Mouse (Mus musculus): ENCODE results near the gene Slc10a3. TPM values are rescaled to one million over a fixed set of nuclear protein-coding genes. Genes with fewer than 3 reads are reported as not detected.

Slc10a3 gene
- total and polyA plus RNA-seq, 3 experiments = 7.4 to 14.1 (median 12.0) TPM

GRCm38 (mm10) chrX:74328725-74329161 is 44.4 kb downstream of the Slc10a3 start, which contains the start of gene Plxna3 (continued):
- TF ChIP-seq NRF1 (IDR thresholded peaks at IDR 0.05; ENCODE audit: low read depth, low read length) = no peak
- peak; percentile 74 for TF ChIP-seq POLR2A (IDR thresholded peaks at IDR 0.05; ENCODE audit: low read depth, low read length)
- no peak for TF ChIP-seq POLR2AphosphoS2 (IDR thresholded peaks at IDR 0.05; ENCODE audit: low read depth, low read length)
- TF ChIP-seq GABPA (IDR thresholded peaks at IDR 0.05; ENCODE audit: insufficient replicate concordance, low read depth, low read length) = no peak
- TF ChIP-seq ETS1 (conservative IDR thresholded peaks at IDR 0.05; ENCODE audit: low read depth, low read length) = no peak; the same call in 1 of the 2 replicates
- no peak for TF ChIP-seq RCOR1 (conservative IDR thresholded peaks at IDR 0.05; ENCODE audit: low read depth, low read length)
- TF ChIP-seq UBTF (IDR thresholded peaks at IDR 0.05; ENCODE audit: low read depth, low read length) = no peak
- TF ChIP-seq EP300 (IDR thresholded peaks at IDR 0.05; ENCODE audit: low read length) = no peak
- peak; percentile 70 for TF ChIP-seq MXI1 (IDR thresholded peaks at IDR 0.05; ENCODE audit: low read depth, low read length)
- TF ChIP-seq PAX5 (IDR thresholded peaks at IDR 0.05; ENCODE audit: low read length) = no peak

Other genes starting within 250 kb of the Slc10a3 start
Only the 20 nearest of the 21 such genes appear.
- 12.0 and 12.3 TPM in 2 replicates for gene Mecp2, start 238.0 kb downstream of the Slc10a3 start, total RNA-seq (2012; rRNA removed)
- gene Mecp2, start 238.0 kb downstream of the Slc10a3 start, total RNA-seq (2014; rRNA removed) = 9.9 and 12.2 TPM in 2 replicates
- gene Mecp2, start 238.0 kb downstream of the Slc10a3 start, polyA plus RNA-seq (2012; ENCODE audit: insufficient read length, low read depth) = 12.0 and 15.5 TPM in 2 replicates
- gene Tex28, start 205.5 kb downstream of the Slc10a3 start, total RNA-seq (2012; rRNA removed) = not detected in 2 replicates
- not detected in 2 replicates for gene Tex28, start 205.5 kb downstream of the Slc10a3 start, total RNA-seq (2014; rRNA removed)
- gene Tex28, start 205.5 kb downstream of the Slc10a3 start, polyA plus RNA-seq (2012; ENCODE audit: insufficient read length, low read depth) = not detected in 2 replicates
- gene Tktl1, start 196.1 kb downstream of the Slc10a3 start, total RNA-seq (2012; rRNA removed) = not detected in 2 replicates
- gene Tktl1, start 196.1 kb downstream of the Slc10a3 start, total RNA-seq (2014; rRNA removed) = not detected in 2 replicates
- gene Tktl1, start 196.1 kb downstream of the Slc10a3 start, polyA plus RNA-seq (2012; ENCODE audit: insufficient read length, low read depth) = not detected in 2 replicates
- gene Flna, start 123.5 kb downstream of the Slc10a3 start, total RNA-seq (2012; rRNA removed) = 78.7 and 82.4 TPM in 2 replicates
- 56.8 and 70.2 TPM in 2 replicates for gene Flna, start 123.5 kb downstream of the Slc10a3 start, total RNA-seq (2014; rRNA removed)
- gene Flna, start 123.5 kb downstream of the Slc10a3 start, polyA plus RNA-seq (2012; ENCODE audit: insufficient read length, low read depth) = 82.6 and 91.6 TPM in 2 replicates
- 65.4 and 65.6 TPM in 2 replicates for gene Emd, start 118.7 kb downstream of the Slc10a3 start, total RNA-seq (2012; rRNA removed)
- 80.1 and 99.4 TPM in 2 replicates for gene Emd, start 118.7 kb downstream of the Slc10a3 start, total RNA-seq (2014; rRNA removed)
- gene Emd, start 118.7 kb downstream of the Slc10a3 start, polyA plus RNA-seq (2012; ENCODE audit: insufficient read length, low read depth) = 73.8 and 132 TPM in 2 replicates
- gene Rpl10, start 102.5 kb downstream of the Slc10a3 start, total RNA-seq (2012; rRNA removed) = 3,647 and 3,697 TPM in 2 replicates
- 3,137 and 3,420 TPM in 2 replicates for gene Rpl10, start 102.5 kb downstream of the Slc10a3 start, total RNA-seq (2014; rRNA removed)
- 200 and 459 TPM in 2 replicates for gene Rpl10, start 102.5 kb downstream of the Slc10a3 start, polyA plus RNA-seq (2012; ENCODE audit: insufficient read length, low read depth)
- 31.9 and 40.4 TPM in 2 replicates for gene Taz, start 91.4 kb downstream of the Slc10a3 start, total RNA-seq (2012; rRNA removed)
- gene Taz, start 91.4 kb downstream of the Slc10a3 start, total RNA-seq (2014; rRNA removed) = 29.2 and 31.6 TPM in 2 replicates
- 25.6 and 29.0 TPM in 2 replicates for gene Taz, start 91.4 kb downstream of the Slc10a3 start, polyA plus RNA-seq (2012; ENCODE audit: insufficient read length, low read depth)
- gene Dnase1l1, start 91.0 kb downstream of the Slc10a3 start, total RNA-seq (2012; rRNA removed) = 3.4 and 4.7 TPM in 2 replicates
- 3.8 and 5.1 TPM in 2 replicates for gene Dnase1l1, start 91.0 kb downstream of the Slc10a3 start, total RNA-seq (2014; rRNA removed)
- 4.3 and 4.6 TPM in 2 replicates for gene Dnase1l1, start 91.0 kb downstream of the Slc10a3 start, polyA plus RNA-seq (2012; ENCODE audit: insufficient read length, low read depth)
- gene Atp6ap1, start 76.3 kb downstream of the Slc10a3 start, total RNA-seq (2012; rRNA removed) = 47.2 and 53.8 TPM in 2 replicates
- gene Atp6ap1, start 76.3 kb downstream of the Slc10a3 start, total RNA-seq (2014; rRNA removed) = 52.8 and 53.3 TPM in 2 replicates
- gene Atp6ap1, start 76.3 kb downstream of the Slc10a3 start, polyA plus RNA-seq (2012; ENCODE audit: insufficient read length, low read depth) = 61.3 and 66.4 TPM in 2 replicates
- gene Gdi1, start 68.4 kb downstream of the Slc10a3 start, total RNA-seq (2012; rRNA removed) = 29.6 and 42.7 TPM in 2 replicates
- gene Gdi1, start 68.4 kb downstream of the Slc10a3 start, total RNA-seq (2014; rRNA removed) = 32.4 and 37.0 TPM in 2 replicates
- gene Gdi1, start 68.4 kb downstream of the Slc10a3 start, polyA plus RNA-seq (2012; ENCODE audit: insufficient read length, low read depth) = 60.8 and 66.5 TPM in 2 replicates
- 26.4 and 30.4 TPM in 2 replicates for gene Fam50a, start 60.3 kb downstream of the Slc10a3 start, total RNA-seq (2012; rRNA removed)
- gene Fam50a, start 60.3 kb downstream of the Slc10a3 start, total RNA-seq (2014; rRNA removed) = 8.3 TPM in 2 replicates
- 47.0 and 58.4 TPM in 2 replicates for gene Fam50a, start 60.3 kb downstream of the Slc10a3 start, polyA plus RNA-seq (2012; ENCODE audit: insufficient read length, low read depth)
- gene Plxna3, start 44.3 kb downstream of the Slc10a3 start, total RNA-seq (2012; rRNA removed) = 2.6 and 4.9 TPM in 2 replicates
- 1.4 and 2.0 TPM in 2 replicates for gene Plxna3, start 44.3 kb downstream of the Slc10a3 start, total RNA-seq (2014; rRNA removed)
- 4.1 and 5.0 TPM in 2 replicates for gene Plxna3, start 44.3 kb downstream of the Slc10a3 start, polyA plus RNA-seq (2012; ENCODE audit: insufficient read length, low read depth)
- 57.9 and 68.6 TPM in 2 replicates for gene Lage3, start 19.7 kb downstream of the Slc10a3 start, total RNA-seq (2012; rRNA removed)
- gene Lage3, start 19.7 kb downstream of the Slc10a3 start, total RNA-seq (2014; rRNA removed) = 102 and 118 TPM in 2 replicates
- gene Lage3, start 19.7 kb downstream of the Slc10a3 start, polyA plus RNA-seq (2012; ENCODE audit: insufficient read length, low read depth) = 56.8 and 67.4 TPM in 2 replicates
- gene Ubl4a, start 131 bp downstream of the Slc10a3 start, total RNA-seq (2012; rRNA removed) = 12.7 and 18.8 TPM in 2 replicates
- gene Ubl4a, start 131 bp downstream of the Slc10a3 start, total RNA-seq (2014; rRNA removed) = 17.6 and 19.3 TPM in 2 replicates
- gene Ubl4a, start 131 bp downstream of the Slc10a3 start, polyA plus RNA-seq (2012; ENCODE audit: insufficient read length, low read depth) = 39.2 and 39.3 TPM in 2 replicates
- gene Fam3a, start 19.9 kb upstream of the Slc10a3 start, total RNA-seq (2012; rRNA removed) = 8.7 and 12.5 TPM in 2 replicates
- gene Fam3a, start 19.9 kb upstream of the Slc10a3 start, total RNA-seq (2014; rRNA removed) = 7.1 and 7.7 TPM in 2 replicates
- gene Fam3a, start 19.9 kb upstream of the Slc10a3 start, polyA plus RNA-seq (2012; ENCODE audit: insufficient read length, low read depth) = 8.3 and 12.3 TPM in 2 replicates
- 37.9 and 40.6 TPM in 2 replicates for gene Ikbkg, start 19.9 kb upstream of the Slc10a3 start, total RNA-seq (2012; rRNA removed)
- 25.0 and 26.4 TPM in 2 replicates for gene Ikbkg, start 19.9 kb upstream of the Slc10a3 start, total RNA-seq (2014; rRNA removed)
- 20.5 and 28.3 TPM in 2 replicates for gene Ikbkg, start 19.9 kb upstream of the Slc10a3 start, polyA plus RNA-seq (2012; ENCODE audit: insufficient read length, low read depth)
- gene G6pdx, start 55.8 kb upstream of the Slc10a3 start, total RNA-seq (2012; rRNA removed) = 35.9 and 41.0 TPM in 2 replicates
- gene G6pdx, start 55.8 kb upstream of the Slc10a3 start, total RNA-seq (2014; rRNA removed) = 42.3 and 44.0 TPM in 2 replicates
- gene G6pdx, start 55.8 kb upstream of the Slc10a3 start, polyA plus RNA-seq (2012; ENCODE audit: insufficient read length, low read depth) = 61.8 and 70.5 TPM in 2 replicates
- gene Gm6880, start 108.0 kb upstream of the Slc10a3 start, total RNA-seq (2012; rRNA removed) = 0.25 and 0.59 TPM in 2 replicates
- not detected in 2 replicates for gene Gm6880, start 108.0 kb upstream of the Slc10a3 start, total RNA-seq (2014; rRNA removed)
- gene Gm6880, start 108.0 kb upstream of the Slc10a3 start, polyA plus RNA-seq (2012; ENCODE audit: insufficient read length, low read depth) = not detected in 2 replicates
- not detected in 2 replicates for gene Olfr1326-ps1, start 201.5 kb upstream of the Slc10a3 start, total RNA-seq (2012; rRNA removed)
- not detected in 2 replicates for gene Olfr1326-ps1, start 201.5 kb upstream of the Slc10a3 start, total RNA-seq (2014; rRNA removed)
- not detected in 2 replicates for gene Olfr1326-ps1, start 201.5 kb upstream of the Slc10a3 start, polyA plus RNA-seq (2012; ENCODE audit: insufficient read length, low read depth)
- gene Olfr1325, start 219.3 kb upstream of the Slc10a3 start, total RNA-seq (2012; rRNA removed) = not detected in 2 replicates
- not detected in 2 replicates for gene Olfr1325, start 219.3 kb upstream of the Slc10a3 start, total RNA-seq (2014; rRNA removed)
- not detected in 2 replicates for gene Olfr1325, start 219.3 kb upstream of the Slc10a3 start, polyA plus RNA-seq (2012; ENCODE audit: insufficient read length, low read depth)